Mouse (Mus musculus) megakaryocyte, embryonic 14.5 days (primary cell): ENCODE data around the gene Aldh6a1. TPM values are rescaled to one million over a fixed set of nuclear protein-coding genes. Genes with fewer than 3 reads are reported as not detected.

Source experiments
- H3K27me3 ChIP-seq: replicated peaks from 2 replicates; pipeline ENCODE3; 2012; ENCODE audit warnings: inconsistent platforms
- H3K36me3 ChIP-seq: replicated peaks from 2 replicates; pipeline ENCODE3; 2012; ENCODE audit warnings: low read length, inconsistent platforms, mixed read lengths
- H3K4me1 ChIP-seq: 2 replicates; pipeline ENCODE4 v1.6.1; 2012; ENCODE audit warnings: inconsistent platforms
- H3K4me3 ChIP-seq: replicated peaks from 2 replicates; pipeline ENCODE3; 2012; ENCODE audit warnings: moderate library complexity, mild to moderate bottlenecking, inconsistent platforms
- H3K9me3 ChIP-seq: 2 replicates; pipeline ENCODE4 v1.6.1; 2012; ENCODE audit warnings: inconsistent platforms
- FLI1 ChIP-seq: IDR thresholded peaks from 2 replicates; pipeline ENCODE4 v1.6.1; 2012; ENCODE audit warnings: low read length, inconsistent platforms, mixed read lengths
- GATA1 ChIP-seq: IDR thresholded peaks from 3 replicates; pipeline ENCODE4 v1.6.1; 2012; ENCODE audit warnings: mixed read lengths, low read length, inconsistent platforms, borderline replicate concordance
- polyA plus RNA-seq: library from polyadenylated mRNA; stranded (reverse); fragments of >175 nt; gene quantifications from 2 replicates; pipeline ENCODE4 v1.2.3, GENCODE M21; 2012; ENCODE audit warnings: low replicate concordance; ENCODE audit not compliant: insufficient read depth

The Aldh6a1 gene
- polyA plus RNA-seq, 1 experiment, result 0.53 TPM

DNA sequence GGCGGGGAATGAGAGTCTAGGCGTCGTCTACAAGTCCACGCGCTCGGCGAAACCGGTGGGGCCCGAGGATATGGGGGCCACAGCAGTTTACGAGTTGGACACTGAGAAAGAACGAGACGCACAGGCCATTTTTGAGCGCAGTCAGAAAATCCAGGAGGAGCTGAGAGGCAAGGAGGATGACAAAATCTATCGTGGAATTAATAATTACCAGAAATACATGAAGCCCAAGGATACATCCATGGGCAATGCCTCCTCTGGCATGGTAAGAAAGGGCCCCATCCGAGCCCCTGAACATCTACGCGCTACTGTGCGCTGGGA, 33.2 kb downstream of the Aldh6a1 start:
- TF ChIP-seq FLI1, result no peak
- no peak for TF ChIP-seq GATA1
- Histone ChIP-seq H3K4me3 (peak overlapping the region; percentile 95), H3K9me3 (no peaks in the 10 kb centered on the region)

DNA sequence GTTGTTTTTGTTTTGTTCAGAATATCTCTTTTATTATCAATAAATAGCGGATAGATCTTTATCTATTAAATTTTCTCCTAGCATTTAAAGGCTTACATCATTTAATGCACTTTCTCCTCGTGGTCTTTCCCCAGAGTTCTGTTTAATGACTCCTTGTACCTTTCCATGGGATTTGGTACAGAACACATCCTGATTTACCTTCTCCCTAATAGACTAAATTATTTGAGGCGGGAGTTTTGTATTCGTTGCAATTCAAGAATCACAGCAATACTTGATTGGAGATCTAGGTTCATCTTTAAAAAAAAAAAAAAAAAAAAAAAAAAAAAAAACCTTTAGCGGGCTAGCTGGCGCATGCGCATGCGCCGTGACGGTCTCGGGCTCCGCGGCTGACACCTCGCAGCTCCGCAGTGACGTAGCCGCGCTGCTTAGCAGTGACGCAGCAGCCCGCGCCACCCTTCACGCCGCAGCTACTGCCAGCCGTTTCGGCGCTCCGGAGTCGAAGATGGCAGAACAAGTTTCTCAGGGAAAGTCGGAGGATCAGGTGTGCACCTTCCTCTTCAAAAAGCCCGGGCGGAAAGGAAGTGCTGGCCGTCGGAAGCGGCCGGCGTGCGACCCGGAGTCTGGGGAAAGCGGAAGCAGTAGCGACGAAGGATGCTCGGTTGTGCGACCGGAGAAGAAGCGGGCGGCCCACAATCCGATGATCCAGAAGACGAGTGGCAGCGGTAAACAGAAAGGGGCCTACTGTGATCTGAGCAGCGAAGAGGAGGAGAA, 33.8 kb downstream of the Aldh6a1 start, which contains the start of gene Rnf113a2:
Gene Rnf113a2, plus strand, starts transcription at position 363 of the 771 bp plus-strand sequence.
- Histone ChIP-seq H3K4me1 (peaks cover 9% of the 10 kb centered on the region), H3K27me3 (no peaks in the 10 kb centered on the region), H3K9me3 (no peaks in the 10 kb centered on the region), H3K36me3 (no peaks in the 10 kb centered on the region), H3K4me3 (peak within 1 kb of the TSS; percentile 95)
- TF ChIP-seq GATA1 (no peak), FLI1 (no peak)

More for the DNA sequence above, 33.2 kb downstream of the Aldh6a1 start:
- H3K4me1 ChIP-seq, result peaks cover 12% of the 10 kb centered on the region
- peaks cover under 1% of the 10 kb centered on the region for H3K36me3 ChIP-seq
- no peaks in the 10 kb centered on the region for H3K27me3 ChIP-seq

DNA sequence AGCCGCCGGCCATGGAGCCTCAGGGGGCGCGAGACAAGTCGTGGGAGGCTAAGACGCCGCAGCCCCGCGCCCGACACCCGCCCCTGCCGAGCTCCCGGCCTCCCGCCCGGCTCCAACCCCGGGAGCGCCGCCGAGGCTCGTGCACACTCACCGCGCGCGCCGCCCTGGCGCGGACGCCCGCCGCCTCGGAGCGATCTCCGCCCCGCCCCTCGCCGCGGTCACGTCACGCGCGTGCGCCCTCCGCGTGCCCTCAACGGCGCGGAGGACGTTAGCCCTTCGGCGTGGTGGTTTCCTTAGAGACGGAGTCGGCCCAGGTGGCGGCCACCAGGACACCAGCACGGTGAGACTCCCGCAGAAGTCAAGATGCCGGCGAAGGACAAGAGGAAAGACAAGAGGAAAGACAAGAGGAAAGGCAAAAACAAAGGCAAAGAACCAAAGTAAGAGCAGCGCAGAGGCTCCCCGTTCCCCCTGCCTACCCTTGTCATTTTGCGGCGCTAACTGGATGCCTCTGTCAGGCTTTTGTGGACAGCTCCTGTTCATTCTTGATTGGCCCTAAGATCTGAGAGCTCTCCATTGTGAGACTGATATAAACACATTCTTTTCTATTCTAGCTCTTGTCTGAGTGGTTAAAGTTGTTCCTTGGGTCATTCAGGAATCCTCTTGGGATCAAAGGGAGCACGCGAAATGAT, 41.8 kb downstream of the Aldh6a1 start, which contains the start of the genes Entpd5 and Bbof1:
Gene Entpd5, minus strand, starts transcription at position 211 of the 689 bp plus-strand sequence.
Gene Bbof1, plus strand, starts transcription at position 253 of the 689 bp plus-strand sequence.
- H3K9me3 ChIP-seq, result no peaks in the 10 kb centered on the region; the same call in 1 of the 2 replicates
- peaks cover 14% of the 10 kb centered on the region for H3K4me1 ChIP-seq
- no peaks in the 10 kb centered on the region for H3K27me3 ChIP-seq
- H3K36me3 ChIP-seq, result no peaks in the 10 kb centered on the region
- TF ChIP-seq GATA1 (no peak), FLI1 (no peak)
- peak within 1 kb of the TSS; percentile 97 for H3K4me3 ChIP-seq

DNA sequence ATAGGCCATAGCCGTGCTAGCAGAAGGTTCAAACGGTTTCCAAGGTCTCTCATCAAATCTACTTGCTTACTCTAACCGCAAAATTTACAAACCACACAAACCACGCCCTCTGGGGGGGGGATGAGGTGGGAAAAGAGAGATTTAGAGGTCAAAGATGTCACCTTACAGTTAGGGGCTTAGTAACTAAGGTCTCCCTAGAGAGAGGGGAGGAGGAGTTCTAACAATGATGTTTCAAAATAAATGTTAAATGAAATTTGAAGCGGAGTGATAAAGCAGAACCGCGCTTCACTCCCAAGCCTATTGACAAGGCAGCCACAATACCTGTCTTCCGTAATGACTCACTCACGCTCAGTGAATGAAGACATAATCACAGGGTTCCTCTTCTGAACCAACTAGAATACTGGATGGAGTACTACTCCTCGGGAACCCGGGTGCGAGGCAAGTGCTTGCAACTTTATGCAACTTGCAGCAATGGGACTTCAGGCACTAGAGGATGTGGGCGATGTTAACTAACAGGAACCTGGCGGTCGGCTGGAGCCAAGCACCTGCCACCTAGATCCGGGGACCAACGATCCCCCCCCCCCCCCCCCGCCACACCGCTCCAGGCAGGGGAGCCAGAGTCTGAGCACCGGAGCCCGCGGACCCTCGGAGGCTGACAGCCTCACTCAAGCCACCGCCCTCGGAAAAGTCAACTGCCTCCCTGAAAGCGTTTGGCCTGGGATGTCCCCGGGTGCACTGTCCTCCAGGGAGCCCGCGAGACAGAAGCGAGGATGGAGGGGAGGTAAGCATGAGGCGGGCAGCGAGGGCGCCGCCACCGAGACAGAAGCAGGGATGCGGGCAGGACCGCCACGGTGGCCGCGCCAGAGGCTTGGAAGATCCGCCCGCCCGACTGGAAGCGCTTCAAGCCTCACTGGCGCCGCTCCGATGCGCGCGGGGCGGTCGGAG, 42.7 kb downstream of the Aldh6a1 start:
- Histone ChIP-seq H3K27me3 (no peaks in the 10 kb centered on the region), H3K4me3 (peak overlapping the region; percentile 97), H3K36me3 (no peaks in the 10 kb centered on the region), H3K4me1 (peaks cover 14% of the 10 kb centered on the region), H3K9me3 (no peaks in the 10 kb centered on the region; the same call in 1 of the 2 replicates)
- TF ChIP-seq FLI1 (no peak), GATA1 (no peak)

DNA sequence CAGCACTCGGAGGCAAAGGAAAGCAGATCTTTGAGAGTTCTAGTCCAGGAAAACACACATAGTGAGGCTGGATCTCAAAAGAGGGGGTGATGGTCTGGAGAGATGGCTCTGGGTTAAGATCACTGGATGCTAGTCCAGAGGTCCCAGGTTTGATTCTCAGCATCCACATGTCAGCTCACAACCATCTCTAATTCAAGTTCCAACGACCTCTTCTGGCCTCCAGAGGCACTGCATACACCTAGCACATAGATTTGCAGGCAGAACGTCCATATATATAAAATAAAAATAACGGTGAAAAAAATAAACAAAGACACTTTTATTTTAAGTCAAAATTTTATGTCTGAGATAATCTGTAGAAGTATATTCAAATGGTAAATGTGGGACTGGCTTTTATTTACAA, 43.5 kb downstream of the Aldh6a1 start:
- H3K27me3 ChIP-seq, result no peaks in the 10 kb centered on the region
- no peak for TF ChIP-seq GATA1
- TF ChIP-seq FLI1, result no peak
- H3K4me1 ChIP-seq, result peaks cover 14% of the 10 kb centered on the region
- no peak overlapping the region for H3K4me3 ChIP-seq
- H3K9me3 ChIP-seq, result no peaks in the 10 kb centered on the region; the same call in 1 of the 2 replicates
- H3K36me3 ChIP-seq, result no peaks in the 10 kb centered on the region

DNA sequence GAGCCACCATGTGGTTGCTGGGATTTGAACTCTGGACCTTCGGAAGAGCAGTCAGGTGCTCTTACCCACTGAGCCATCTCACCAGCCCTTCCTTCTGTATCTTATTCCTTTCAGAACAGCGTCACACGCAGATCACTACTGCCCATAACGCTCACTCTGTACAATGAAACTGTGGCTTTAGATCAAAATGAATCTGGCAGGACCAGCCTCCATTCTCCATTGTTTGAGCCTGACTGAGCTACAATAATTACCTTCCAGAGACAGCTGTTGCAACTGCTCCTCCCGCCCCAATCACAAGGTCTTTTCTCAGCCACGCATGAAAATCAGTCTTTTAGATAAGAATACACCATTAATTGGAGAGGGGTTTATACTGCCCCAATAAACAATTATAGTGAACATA, 46.3 kb downstream of the Aldh6a1 start:
- no peaks in the 10 kb centered on the region for H3K36me3 ChIP-seq
- H3K4me1 ChIP-seq, result peaks cover 25% of the 10 kb centered on the region
- H3K27me3 ChIP-seq, result no peaks in the 10 kb centered on the region
- H3K4me3 ChIP-seq, result no peak overlapping the region
- TF ChIP-seq GATA1, result no peak
- no peak for TF ChIP-seq FLI1
- no peaks in the 10 kb centered on the region; the same call in 1 of the 2 replicates for H3K9me3 ChIP-seq

DNA sequence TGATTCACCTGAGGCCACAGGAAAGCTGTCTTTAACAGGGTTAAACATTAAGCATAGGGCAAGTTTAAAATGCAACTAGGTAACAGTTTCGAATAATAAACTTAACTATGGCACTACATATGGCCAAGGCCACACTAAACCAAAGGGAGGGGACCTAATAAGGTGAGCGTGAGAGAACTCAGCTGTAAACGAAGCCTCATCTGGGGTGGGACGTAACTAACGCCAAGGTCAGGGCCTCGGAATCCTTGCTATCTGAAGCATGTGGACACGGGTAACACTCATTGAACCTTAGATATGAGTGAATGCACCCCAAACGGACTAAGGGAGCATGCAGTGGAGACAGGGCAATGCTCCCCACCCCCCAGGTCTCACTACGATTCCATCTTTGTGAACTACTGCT, 47.9 kb downstream of the Aldh6a1 start:
- Histone ChIP-seq H3K4me3 (no peak overlapping the region), H3K27me3 (no peaks in the 10 kb centered on the region), H3K36me3 (no peaks in the 10 kb centered on the region), H3K9me3 (no peaks in the 10 kb centered on the region; the same call in 1 of the 2 replicates), H3K4me1 (peaks cover 21% of the 10 kb centered on the region)
- TF ChIP-seq GATA1 (no peak), FLI1 (no peak)

DNA sequence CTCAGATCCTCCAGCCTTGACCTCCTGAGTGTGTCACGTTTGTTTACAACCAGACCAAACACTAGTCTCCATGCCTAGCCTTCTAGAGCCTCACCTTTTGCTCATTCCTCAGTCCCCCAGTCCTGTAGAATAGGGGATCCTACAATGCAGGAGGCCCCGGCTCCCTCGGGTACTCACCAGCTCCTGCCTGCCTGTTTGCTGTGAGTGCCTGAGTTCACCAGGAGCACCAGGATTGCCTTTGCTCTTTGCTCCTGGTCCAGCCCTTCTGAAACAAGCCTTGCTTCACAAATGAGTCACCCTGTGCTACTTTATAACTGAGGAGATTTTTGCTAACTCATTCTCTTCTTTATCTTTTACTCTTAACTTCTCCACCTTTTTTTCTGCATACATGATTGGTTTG, 50.2 kb downstream of the Aldh6a1 start:
- TF ChIP-seq GATA1, result no peak
- TF ChIP-seq FLI1, result no peak
- Histone ChIP-seq H3K4me1 (peaks cover 17% of the 10 kb centered on the region), H3K4me3 (no peak overlapping the region), H3K36me3 (no peaks in the 10 kb centered on the region), H3K9me3 (no peaks in the 10 kb centered on the region; the same call in 1 of the 2 replicates), H3K27me3 (no peaks in the 10 kb centered on the region)

DNA sequence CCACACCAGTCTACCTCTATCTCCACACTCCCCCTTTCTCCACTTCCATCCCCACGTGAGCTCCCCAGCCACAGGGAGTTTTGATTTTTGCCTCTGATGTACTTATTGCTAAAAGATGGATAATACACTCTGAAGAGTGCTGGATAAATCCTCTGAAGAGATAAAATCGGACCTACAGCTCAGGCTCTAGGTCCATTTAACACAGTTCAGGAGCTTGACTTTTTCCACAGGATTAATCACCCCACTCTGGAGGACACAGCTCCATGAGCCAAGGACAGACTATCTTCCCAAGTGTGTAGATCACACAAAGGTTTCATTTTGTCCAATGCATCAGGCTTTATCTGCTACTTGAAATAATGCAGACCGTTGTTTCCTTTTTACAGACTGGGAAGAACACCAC, 50.7 kb downstream of the Aldh6a1 start:
- Histone ChIP-seq H3K4me3 (peak overlapping the region; percentile 28), H3K4me1 (peaks cover 17% of the 10 kb centered on the region), H3K9me3 (no peaks in the 10 kb centered on the region), H3K36me3 (no peaks in the 10 kb centered on the region), H3K27me3 (no peaks in the 10 kb centered on the region)
- TF ChIP-seq FLI1 (no peak), GATA1 (no peak)
